22 mouse cellular contexts compared by ENCODE assay signal in the genomic region with DNA sequence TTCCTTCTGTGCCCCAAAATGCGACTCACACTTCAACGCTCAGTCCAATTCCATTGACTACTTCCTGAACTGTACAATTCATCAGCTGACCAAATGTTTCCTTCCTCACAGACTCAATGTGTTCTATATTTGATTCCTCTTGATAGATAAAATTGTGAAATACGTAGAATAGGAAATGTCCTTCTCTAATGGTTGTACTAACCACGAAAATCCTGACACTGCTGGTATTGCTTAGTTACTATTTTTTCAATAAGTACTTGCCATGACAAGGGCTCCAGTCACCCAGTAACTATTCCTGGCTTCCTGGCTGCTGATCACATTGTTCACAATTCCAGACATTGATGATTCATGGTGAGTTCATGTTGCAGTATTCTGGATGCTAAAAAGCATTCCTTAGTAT.
DNase-seq lines count a peak whose midpoint lies in the region; ATAC-seq and TF ChIP-seq lines count a peak whose summit lies in the region.
"Had no signal": no experiment of that assay in that cellular context is flagged by ENCODE, and none has a peak within 500 bp of the region (broad histone marks: within the 10 kb centered on the region; RNA-seq: fewer than 3 reads in every experiment).

No protein-coding gene starts in this region.

- H3K27ac ChIP-seq in forebrain, embryonic 11.5 days (ENCODE audit: low read depth, low read length), result no peak overlapping the region
- no peak overlapping the region for H3K27ac ChIP-seq in forebrain, postnatal 0 days (ENCODE audit: low read depth, low read length)
- H3K27ac ChIP-seq: forebrain, embryonic 13.5 days; heart, embryonic 13.5 days; hindbrain, embryonic 14.5 days; intestine, embryonic 15.5 days; midbrain, embryonic 10.5 days had no signal

- no peak overlapping the region for H3K4me3 ChIP-seq in C2C12 (ENCODE audit: insufficient read depth, poor library complexity, severe bottlenecking)
- no peak overlapping the region for H3K4me3 ChIP-seq in myocyte
- H3K4me3 ChIP-seq in forebrain, embryonic 11.5 days (ENCODE audit: low read depth, low read length), result no peak overlapping the region
- no peak overlapping the region for H3K4me3 ChIP-seq in forebrain, postnatal 0 days (ENCODE audit: low read depth, low read length)
- H3K4me3 ChIP-seq: forebrain, embryonic 13.5 days; heart, embryonic 13.5 days; intestine, embryonic 15.5 days; midbrain, embryonic 10.5 days had no signal

- no peak overlapping the region for H3K9ac ChIP-seq in forebrain, embryonic 11.5 days (ENCODE audit: low read length)
- H3K9ac ChIP-seq in forebrain, postnatal 0 days, result no peak overlapping the region
- H3K9ac ChIP-seq: forebrain, embryonic 13.5 days; heart, embryonic 13.5 days; hindbrain, embryonic 14.5 days; intestine, embryonic 15.5 days had no signal

- H3K79me3 ChIP-seq in C2C12 (ENCODE audit: low read depth), result no peaks in the 10 kb centered on the region

- H3K79me2 ChIP-seq in C2C12 (ENCODE audit: control insufficient read depth, insufficient read depth), result no peaks in the 10 kb centered on the region
- no peaks in the 10 kb centered on the region for H3K79me2 ChIP-seq in myocyte (ENCODE audit: control insufficient read depth, insufficient read depth)

- no peaks in the 10 kb centered on the region for H3K9me3 ChIP-seq in forebrain, embryonic 11.5 days (ENCODE audit: control insufficient read depth, low read length)
- H3K9me3 ChIP-seq in forebrain, postnatal 0 days (ENCODE audit: low read length), result no peaks in the 10 kb centered on the region
- H3K9me3 ChIP-seq: forebrain, embryonic 13.5 days; G1E; heart, embryonic 13.5 days; intestine, embryonic 15.5 days; midbrain, embryonic 10.5 days had no signal

- DNase-seq in layer of hippocampus, adult 9-10 months (ENCODE audit: low spot score), result peak; percentile 42
- DNase-seq in layer of hippocampus, postnatal 10 days (ENCODE audit: low spot score in 2 of 2), result no peak
- DNase-seq in forebrain, embryonic 11.5 days (ENCODE audit: low spot score), result no peak
- no peak for DNase-seq in forebrain, postnatal 0 days
- DNase-seq: cerebellum, postnatal 10 days; embryo, embryonic 11 days; gastrocnemius, postnatal 25 days; left cerebral cortex, postnatal 4 days; liver; lung, adult 18-20 months; spleen, adult 18-20 months; thymus, postnatal 4 days had no signal

- H3ac ChIP-seq in C2C12 (ENCODE audit: control insufficient read depth, insufficient read length, low read depth) (no peak overlapping the region), myocyte (ENCODE audit: control insufficient read depth, insufficient read length) (no peak overlapping the region)

- TF ChIP-seq POLR2A in myocyte (IDR thresholded peaks at IDR 0.05; ENCODE audit: insufficient read length, low read depth), result no peak

- no peaks in the 10 kb centered on the region for H3K36me3 ChIP-seq in C2C12 (ENCODE audit: control insufficient read depth, insufficient read depth)
- H3K36me3 ChIP-seq in myocyte (ENCODE audit: control insufficient read depth, insufficient read depth), result no peaks in the 10 kb centered on the region
- no peaks in the 10 kb centered on the region for H3K36me3 ChIP-seq in forebrain, embryonic 11.5 days (ENCODE audit: control insufficient read depth, insufficient read depth, low read length)
- no peaks in the 10 kb centered on the region for H3K36me3 ChIP-seq in forebrain, postnatal 0 days (ENCODE audit: insufficient read depth)
- H3K36me3 ChIP-seq: G1E; heart, embryonic 13.5 days; intestine, embryonic 15.5 days; midbrain, embryonic 10.5 days had no signal

- no peaks in the 10 kb centered on the region for H3K4me1 ChIP-seq in forebrain, embryonic 11.5 days (replicated peaks; ENCODE audit: control insufficient read depth, insufficient read depth, low read length)
- H3K4me1 ChIP-seq in forebrain, postnatal 0 days (ENCODE audit: insufficient read depth), result no peaks in the 10 kb centered on the region
- H3K4me1 ChIP-seq: forebrain, embryonic 13.5 days; heart, embryonic 13.5 days; intestine, embryonic 15.5 days; midbrain, embryonic 10.5 days had no signal

- no peak for TF ChIP-seq CTCF in C2C12 (IDR thresholded peaks at IDR 0.05; ENCODE audit: control insufficient read depth, insufficient read depth, insufficient read length)
- TF ChIP-seq CTCF in forebrain, postnatal 0 days (IDR thresholded peaks at IDR 0.05; ENCODE audit: low read depth), result no peak

- peak; percentile 68 for ATAC-seq in common myeloid progenitor, adult 5-6 weeks (replicated peaks; ENCODE audit: low read depth, poor library complexity, severe bottlenecking)
- ATAC-seq in forebrain, embryonic 11.5 days (replicated peaks; ENCODE audit: low FRiP score), result no peak
- no peak for ATAC-seq in forebrain, postnatal 0 days
- no peak for ATAC-seq in CD4-positive, CD25-positive, alpha-beta regulatory T cell, adult 4 months
- ATAC-seq: forebrain, embryonic 13.5 days; intestine, embryonic 15.5 days had no signal

- H3K4me2 ChIP-seq in myocyte (ENCODE audit: low read depth), result peak overlapping the region; percentile 64
- H3K4me2 ChIP-seq in forebrain, embryonic 11.5 days (ENCODE audit: low read depth, low read length, severe bottlenecking), result no peak overlapping the region
- H3K4me2 ChIP-seq in forebrain, postnatal 0 days (ENCODE audit: low read depth), result no peak overlapping the region
- H3K4me2 ChIP-seq: forebrain, embryonic 13.5 days; heart, embryonic 13.5 days; hindbrain, embryonic 14.5 days; intestine, embryonic 15.5 days had no signal

- H3K27me3 ChIP-seq in C2C12 (ENCODE audit: control insufficient read depth, insufficient read depth, insufficient read length) (no peaks in the 10 kb centered on the region), myocyte (ENCODE audit: control insufficient read depth, insufficient read depth, insufficient read length) (no peaks in the 10 kb centered on the region)
- H3K27me3 ChIP-seq in forebrain, embryonic 11.5 days (ENCODE audit: control insufficient read depth, insufficient read depth, low read length), result no peaks in the 10 kb centered on the region
- no peaks in the 10 kb centered on the region for H3K27me3 ChIP-seq in forebrain, postnatal 0 days (ENCODE audit: insufficient read depth, low read length)
- H3K27me3 ChIP-seq: forebrain, embryonic 13.5 days; heart, embryonic 13.5 days; intestine, embryonic 15.5 days had no signal

- 91% methylated on average over 4 of the region's 4 CpGs for WGBS in forebrain, embryonic 11.5 days
- 93% methylated on average over 4 of the region's 4 CpGs for WGBS in forebrain, postnatal 0 days

TF ChIP-seq in C2C12, 6 proteins besides CTCF, POLR2A, EP300 and RAD21:
- TF ChIP-seq MAX (IDR thresholded peaks at IDR 0.05) (no peak), USF1 (IDR thresholded peaks at IDR 0.05; ENCODE audit: low read depth) (peak; percentile 37), FOSL1 (IDR thresholded peaks at IDR 0.05; ENCODE audit: insufficient read depth, low read length, poor library complexity, severe bottlenecking) (peak; percentile 71), MYOD1 (IDR thresholded peaks at IDR 0.05; ENCODE audit: control insufficient read depth, insufficient read length, low read depth) (no peak), MYOG (IDR thresholded peaks at IDR 0.05; ENCODE audit: control insufficient read depth, extremely low read depth, insufficient read length) (no peak), CEBPB (IDR thresholded peaks at IDR 0.05; ENCODE audit: low read depth) (peak; percentile 56)

TF ChIP-seq in myocyte, 11 proteins besides CTCF, POLR2A, EP300 and RAD21:
- TF ChIP-seq SRF (IDR thresholded peaks at IDR 0.05; ENCODE audit: control insufficient read depth, insufficient read length, low read depth) (no peak), MAX (IDR thresholded peaks at IDR 0.05; ENCODE audit: low read depth) (no peak), CEBPB (IDR thresholded peaks at IDR 0.05; ENCODE audit: insufficient read depth, poor library complexity, severe bottlenecking) (no peak), TCF12 (IDR thresholded peaks at IDR 0.05; ENCODE audit: insufficient read depth, poor library complexity, severe bottlenecking) (no peak), POLR2AphosphoS2 (IDR thresholded peaks at IDR 0.05; ENCODE audit: insufficient read length, low read depth) (no peak), USF1 (IDR thresholded peaks at IDR 0.05; ENCODE audit: low read depth) (peak; percentile 41), MYOD1 (IDR thresholded peaks at IDR 0.05; ENCODE audit: control insufficient read depth in 1 of 3, insufficient read length in 2 of 3, low read depth in 2 of 3) (no peak)
